Mouse (Mus musculus) stomach, postnatal 0 days (tissue): ENCODE results near the gene Usp48.

ENCODE experiments used
- CTCF ChIP-seq: IDR thresholded peaks from 2 replicates; pipeline ENCODE4 v1.5.1; 2016; ENCODE audit warnings: antibody characterized with exemption, low read depth, mild to moderate bottlenecking, moderate library complexity
- EP300 ChIP-seq: optimal IDR thresholded peaks from 2 replicates; pipeline ENCODE3; 2016; ENCODE audit warnings: antibody characterized with exemption

- TF ChIP-seq CTCF = no peak
- no peak for TF ChIP-seq EP300
Measured at GRCm38 (mm10) chr4:137705379-137705778, 111.8 kb downstream of the Usp48 start.
